In the genomic region with DNA sequence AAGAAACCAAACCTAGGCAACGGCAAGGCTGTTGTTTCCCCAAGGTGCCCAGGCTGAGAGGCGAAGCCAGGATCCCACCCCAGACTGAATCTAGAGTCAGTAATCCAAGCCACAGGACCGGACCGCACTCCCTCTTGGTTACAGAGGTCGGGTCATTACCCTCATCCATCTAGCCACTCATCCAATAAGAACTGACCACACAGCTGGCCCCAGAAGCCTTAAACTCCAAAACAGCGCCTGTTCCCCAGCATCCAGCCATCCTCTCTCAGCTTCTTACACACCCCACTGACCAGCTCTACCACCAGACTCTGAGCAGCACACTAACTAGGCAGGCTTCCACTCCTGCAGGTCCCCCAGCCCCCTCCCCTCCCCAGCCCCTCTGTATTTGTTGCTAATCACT, we compare ENCODE assay signal across 26 mouse cellular contexts. TPM values are rescaled to one million over a fixed set of nuclear protein-coding genes. Genes with fewer than 3 reads are reported as not detected.
"Had no signal": no experiment of that assay in that cellular context is flagged by ENCODE, and none has a peak within 500 bp of the region (broad histone marks: within the 10 kb centered on the region; RNA-seq: fewer than 3 reads in every experiment).

No protein-coding gene starts in this region.

- H3K9ac ChIP-seq: heart, embryonic 12.5 days; hindbrain, embryonic 12.5 days; hindbrain, embryonic 14.5 days; intestine, embryonic 15.5 days; limb, embryonic 12.5 days; liver, embryonic 13.5 days had no signal

- ATAC-seq: forebrain, embryonic 16.5 days; hindbrain, embryonic 16.5 days; inflammation-experienced regulatory T-cells, adult 6 months; intestine, embryonic 15.5 days; intestine, postnatal 0 days had no signal

- H3K36me3 ChIP-seq: heart, embryonic 10.5 days; heart, embryonic 12.5 days; hindbrain, embryonic 10.5 days; hindbrain, embryonic 12.5 days; intestine, embryonic 15.5 days; limb, embryonic 10.5 days; limb, embryonic 12.5 days; liver, embryonic 13.5 days had no signal

- H3K27ac ChIP-seq: gastrocnemius, adult 2 months; heart, embryonic 10.5 days; hindbrain, embryonic 10.5 days; hindbrain, embryonic 12.5 days; hindbrain, embryonic 14.5 days; intestine, embryonic 15.5 days; layer of hippocampus, adult 2 months; left cerebral cortex, adult 2 months; limb, embryonic 10.5 days; limb, embryonic 12.5 days; liver, embryonic 13.5 days had no signal

- H3K4me2 ChIP-seq: heart, embryonic 12.5 days; hindbrain, embryonic 12.5 days; hindbrain, embryonic 14.5 days; intestine, embryonic 15.5 days; limb, embryonic 12.5 days; liver, embryonic 11.5 days; liver, embryonic 13.5 days had no signal

- H3K27me3 ChIP-seq: heart, embryonic 12.5 days; hindbrain, embryonic 12.5 days; intestine, embryonic 15.5 days had no signal

- H3K9me3 ChIP-seq: heart, embryonic 10.5 days; heart, embryonic 12.5 days; hindbrain, embryonic 10.5 days; hindbrain, embryonic 12.5 days; intestine, embryonic 15.5 days; limb, embryonic 10.5 days; limb, embryonic 12.5 days; liver, embryonic 13.5 days had no signal

- H3K4me3 ChIP-seq: gastrocnemius, adult 2 months; heart, embryonic 10.5 days; heart, embryonic 12.5 days; hindbrain, embryonic 10.5 days; hindbrain, embryonic 12.5 days; intestine, embryonic 15.5 days; layer of hippocampus, adult 2 months; left cerebral cortex, adult 2 months; limb, embryonic 10.5 days; limb, embryonic 12.5 days; liver, embryonic 13.5 days had no signal

- DNase-seq: gastrocnemius, adult 2 months; gastrocnemius, postnatal 10 days; gastrocnemius, postnatal 25 days; heart, adult 18-20 months; heart, postnatal 10 days; heart, postnatal 4 days; kidney, adult 2 months; kidney, postnatal 10 days; kidney, postnatal 4 days; liver; liver, embryonic 13.5 days had no signal

RNA-seq across cellular contexts. Expression of a gene that starts 37.5 kb away (rescaled TPM):
- polyA plus RNA-seq: forebrain, embryonic 16.5 days; hindbrain, embryonic 14.5 days; hindbrain, embryonic 16.5 days; inflammation-experienced regulatory T-cells, adult 6 months had no signal
